22 mouse cellular contexts compared by ENCODE assay signal in the genomic region with DNA sequence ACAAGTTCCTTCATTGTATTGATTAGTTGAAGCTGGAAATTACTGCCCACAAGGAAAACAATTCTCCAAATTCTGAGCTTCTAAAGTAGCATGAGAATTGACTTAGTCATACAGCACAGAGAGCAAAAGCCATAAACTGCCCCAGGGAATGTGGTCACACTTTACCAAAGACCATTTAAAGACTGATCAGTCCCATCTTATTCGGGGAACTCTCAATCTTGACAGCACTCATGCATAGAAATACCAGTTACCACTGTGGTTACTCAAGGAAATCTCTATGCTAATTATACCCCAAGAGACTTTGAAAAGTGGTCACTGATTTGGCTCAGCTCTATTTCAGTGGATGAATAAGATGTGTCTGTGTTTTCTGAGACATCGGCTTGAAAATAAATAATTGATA. TPM values are rescaled to one million over a fixed set of nuclear protein-coding genes. Genes with fewer than 3 reads are reported as not detected.
DNase-seq lines count a peak whose midpoint lies in the region; ATAC-seq lines count a peak whose summit lies in the region.
"Had no signal": no experiment of that assay in that cellular context is flagged by ENCODE, and none has a peak within 500 bp of the region (broad histone marks: within the 10 kb centered on the region; RNA-seq: fewer than 3 reads in every experiment).

No protein-coding gene starts in this region.

- no peaks in the 10 kb centered on the region for H3K9me3 ChIP-seq in heart, embryonic 11.5 days (replicated peaks; ENCODE audit: control insufficient read depth, low read length)
- H3K9me3 ChIP-seq in intestine, embryonic 14.5 days (ENCODE audit: control insufficient read depth, low read length) = no peaks in the 10 kb centered on the region
- no peaks in the 10 kb centered on the region for H3K9me3 ChIP-seq in intestine, embryonic 16.5 days (ENCODE audit: control insufficient read depth, low read length)
- H3K9me3 ChIP-seq: forebrain, embryonic 13.5 days; midbrain, embryonic 12.5 days; neural tube, embryonic 12.5 days had no signal

- H3K4me3 ChIP-seq in heart, embryonic 11.5 days (ENCODE audit: low read depth, low read length) = no peak overlapping the region
- H3K4me3 ChIP-seq in intestine, embryonic 14.5 days (ENCODE audit: low read depth, low read length) = no peak overlapping the region
- no peak overlapping the region for H3K4me3 ChIP-seq in intestine, embryonic 16.5 days (ENCODE audit: low read length)
- H3K4me3 ChIP-seq: forebrain, embryonic 13.5 days; midbrain, embryonic 12.5 days; neural tube, embryonic 12.5 days had no signal

- WGBS in heart, embryonic 11.5 days (ENCODE audit: insufficient replicate concordance) = 75% methylated on average over 2 of the region's 2 CpGs
- 78% methylated on average over 2 of the region's 2 CpGs for WGBS in intestine, embryonic 14.5 days
- 80% methylated on average over 2 of the region's 2 CpGs for WGBS in intestine, embryonic 16.5 days

- H3K27me3 ChIP-seq in heart, embryonic 11.5 days (ENCODE audit: control insufficient read depth, insufficient read depth, low read length) = no peaks in the 10 kb centered on the region
- no peaks in the 10 kb centered on the region for H3K27me3 ChIP-seq in intestine, embryonic 14.5 days (replicated peaks; ENCODE audit: control insufficient read depth, insufficient read depth, low read length)
- no peaks in the 10 kb centered on the region for H3K27me3 ChIP-seq in intestine, embryonic 16.5 days (replicated peaks; ENCODE audit: control insufficient read depth, insufficient read depth, low read length)
- H3K27me3 ChIP-seq: forebrain, embryonic 13.5 days; midbrain, embryonic 12.5 days; neural tube, embryonic 12.5 days had no signal

- H3K4me1 ChIP-seq in heart, embryonic 11.5 days (ENCODE audit: control insufficient read depth, insufficient read depth, low read length) = no peaks in the 10 kb centered on the region
- H3K4me1 ChIP-seq in intestine, embryonic 14.5 days (replicated peaks; ENCODE audit: control insufficient read depth, insufficient read depth, low read length) = 0 out of 2 replicates have a peak, but pooled peaks cover 3% of the 10 kb centered on the region
- H3K4me1 ChIP-seq in intestine, embryonic 16.5 days (ENCODE audit: control insufficient read depth, insufficient read depth, low read length) = no peaks in the 10 kb centered on the region
- H3K4me1 ChIP-seq: forebrain, embryonic 13.5 days; neural tube, embryonic 12.5 days had no signal

- no peak overlapping the region for H3K9ac ChIP-seq in heart, embryonic 11.5 days (ENCODE audit: low read depth, low read length)
- H3K9ac ChIP-seq in intestine, embryonic 14.5 days (ENCODE audit: low read length) = no peak overlapping the region
- H3K9ac ChIP-seq in intestine, embryonic 16.5 days (ENCODE audit: low read depth, low read length) = no peak overlapping the region
- H3K9ac ChIP-seq: forebrain, embryonic 13.5 days; midbrain, embryonic 12.5 days; neural tube, embryonic 12.5 days had no signal

- no peaks in the 10 kb centered on the region for H3K36me3 ChIP-seq in heart, embryonic 11.5 days (ENCODE audit: control insufficient read depth, insufficient read depth, low read length)
- H3K36me3 ChIP-seq in intestine, embryonic 14.5 days (ENCODE audit: control insufficient read depth, insufficient read depth, low read length) = no peaks in the 10 kb centered on the region
- no peaks in the 10 kb centered on the region for H3K36me3 ChIP-seq in intestine, embryonic 16.5 days (ENCODE audit: control insufficient read depth, insufficient read depth, low read length)
- H3K36me3 ChIP-seq: midbrain, embryonic 12.5 days; neural tube, embryonic 12.5 days had no signal

- peak overlapping the region; percentile 64; the same call in 1 of the 2 replicates for H3K4me2 ChIP-seq in heart, embryonic 11.5 days
- H3K4me2 ChIP-seq in intestine, embryonic 14.5 days (ENCODE audit: low read length) = peak overlapping the region; percentile 42; the same call in 1 of the 2 replicates
- H3K4me2 ChIP-seq in intestine, embryonic 16.5 days (ENCODE audit: low read depth, low read length) = no peak overlapping the region
- H3K4me2 ChIP-seq: midbrain, embryonic 12.5 days had no signal

- no peak for ATAC-seq in heart, embryonic 11.5 days (replicated peaks; ENCODE audit: insufficient number of reproducible peaks, low FRiP score, low TSS enrichment)
- no peak for ATAC-seq in intestine, embryonic 14.5 days (replicated peaks; ENCODE audit: low FRiP score, low TSS enrichment, low read depth)
- no peak for ATAC-seq in intestine, embryonic 16.5 days
- ATAC-seq: forebrain, embryonic 13.5 days had no signal

- H3K27ac ChIP-seq in heart, embryonic 11.5 days (ENCODE audit: low read depth, low read length) = no peak overlapping the region
- H3K27ac ChIP-seq in intestine, embryonic 14.5 days (ENCODE audit: low read depth) = no peak overlapping the region
- H3K27ac ChIP-seq in intestine, embryonic 16.5 days (ENCODE audit: low read length) = no peak overlapping the region
- H3K27ac ChIP-seq: forebrain, embryonic 13.5 days; midbrain, embryonic 12.5 days; neural tube, embryonic 12.5 days had no signal

- no peak for DNase-seq in heart, adult 18-20 months
- DNase-seq in intestine, embryonic 14.5 days (ENCODE audit: low spot score) = no peak
- DNase-seq in Muller cell, postnatal 12 days (ENCODE audit: inconsistent ontology term) = peak; percentile 48
- peak; percentile 32 for DNase-seq in retina, postnatal 1 day
- DNase-seq in adrenal gland, adult (ENCODE audit: inconsistent age in 2 of 2, low spot score in 1 of 2) = no peak
- DNase-seq: adrenal gland, postnatal 10 days; B cell, adult 2 months; kidney, postnatal 10 days; lung, postnatal 36 days; right cerebral cortex, postnatal 4 days; thymus, postnatal 25 days had no signal

RNA-seq across cellular contexts. Expression of gene Calhm5, which starts 1.2 kb away (rescaled TPM):
- 0.86 and 1.2 TPM in 2 replicates for polyA plus RNA-seq in heart, embryonic 11.5 days (2014; fragmentation: Nextera tagmentation; extraction: Ambion mirVana)
- total RNA-seq in heart, adult 18-20 months (2021) = under 1 TPM; 0.87 to 0.93 TPM
- 0.75 and 0.97 TPM in 2 replicates for polyA plus RNA-seq in intestine, embryonic 14.5 days (2014; fragmentation: Nextera tagmentation; extraction: Ambion mirVana)
- 0.94 and 1.1 TPM in 2 replicates for polyA plus RNA-seq in intestine, embryonic 16.5 days (2015; fragmentation: Nextera tagmentation; extraction: Ambion mirVana)
- total RNA-seq: common myeloid progenitor, adult 5-6 weeks; granulocyte monocyte progenitor cell, adult 5-6 weeks had no signal

RNA-seq across cellular contexts. Expression of gene Calhm6, which starts 32.6 kb away (rescaled TPM):
- 0.29 and 0.68 TPM in 2 replicates for polyA plus RNA-seq in heart, embryonic 11.5 days (2014; fragmentation: Nextera tagmentation; extraction: Ambion mirVana)
- total RNA-seq in heart, adult 18-20 months (2021) = under 1 TPM; 0.40 to 0.69 TPM
- 1.7 and 2.6 TPM in 2 replicates for polyA plus RNA-seq in intestine, embryonic 14.5 days (2014; fragmentation: Nextera tagmentation; extraction: Ambion mirVana)
- 1.4 and 1.7 TPM in 2 replicates for polyA plus RNA-seq in intestine, embryonic 16.5 days (2015; fragmentation: Nextera tagmentation; extraction: Ambion mirVana)

RNA-seq across cellular contexts. Expression of gene Calhm4, which starts 51.0 kb away (rescaled TPM):
- 0.06 TPM in 1 of 2 replicates, not detected in the other for polyA plus RNA-seq in heart, embryonic 11.5 days (2014; fragmentation: Nextera tagmentation; extraction: Ambion mirVana)
- not detected for total RNA-seq in heart, adult 18-20 months (2021)
- not detected in 2 replicates for polyA plus RNA-seq in intestine, embryonic 14.5 days (2014; fragmentation: Nextera tagmentation; extraction: Ambion mirVana)
- polyA plus RNA-seq in intestine, embryonic 16.5 days (2015; fragmentation: Nextera tagmentation; extraction: Ambion mirVana) = not detected in 2 replicates
- total RNA-seq: adrenal gland, postnatal 10 days; common myeloid progenitor, adult 5-6 weeks; granulocyte monocyte progenitor cell, adult 5-6 weeks had no signal
- polyA plus RNA-seq: cerebellum, adult 2 months; forebrain, embryonic 13.5 days; limb, embryonic 14.5 days; liver, embryonic 16.5 days; midbrain, embryonic 12.5 days; neural tube, embryonic 12.5 days; stomach, embryonic 14.5 days had no signal

RNA-seq across cellular contexts. Expression of gene Trappc3l, which starts 57.8 kb away (rescaled TPM):
- not detected in 2 replicates for polyA plus RNA-seq in heart, embryonic 11.5 days (2014; fragmentation: Nextera tagmentation; extraction: Ambion mirVana)
- total RNA-seq in heart, adult 18-20 months (2021) = not detected
- polyA plus RNA-seq in intestine, embryonic 14.5 days (2014; fragmentation: Nextera tagmentation; extraction: Ambion mirVana) = not detected in 2 replicates
- polyA plus RNA-seq in intestine, embryonic 16.5 days (2015; fragmentation: Nextera tagmentation; extraction: Ambion mirVana) = not detected in 2 replicates
- total RNA-seq: adrenal gland, postnatal 10 days; common myeloid progenitor, adult 5-6 weeks; granulocyte monocyte progenitor cell, adult 5-6 weeks had no signal
- polyA plus RNA-seq: cerebellum, adult 2 months; forebrain, embryonic 13.5 days; limb, embryonic 14.5 days; liver, embryonic 16.5 days; midbrain, embryonic 12.5 days; neural tube, embryonic 12.5 days; stomach, embryonic 14.5 days had no signal

Comparison
In these comparisons a context has a peak if more than half of its experiments do, and no peak if none do; other contexts are left out.
1. DNase-seq: peak in Muller cell, postnatal 12 days (single experiment) and retina, postnatal 1 day (single experiment); none in heart, adult 18-20 months (0 of 2), intestine, embryonic 14.5 days (single experiment) and adrenal gland, adult (0 of 2).